Mouse (Mus musculus): Measurements from ENCODE around the gene Cd28. TPM values are rescaled to one million over a fixed set of nuclear protein-coding genes. Genes with fewer than 3 reads are reported as not detected.
"Not testable (repeated sequence)": the region's sequence is repeated elsewhere in the genome, so short reads cannot be mapped to it uniquely, and the experiment has no call there.

Gene Cd28
- polyA plus RNA-seq, 1 experiment from 2014 or later = 0.38 TPM

DNA sequence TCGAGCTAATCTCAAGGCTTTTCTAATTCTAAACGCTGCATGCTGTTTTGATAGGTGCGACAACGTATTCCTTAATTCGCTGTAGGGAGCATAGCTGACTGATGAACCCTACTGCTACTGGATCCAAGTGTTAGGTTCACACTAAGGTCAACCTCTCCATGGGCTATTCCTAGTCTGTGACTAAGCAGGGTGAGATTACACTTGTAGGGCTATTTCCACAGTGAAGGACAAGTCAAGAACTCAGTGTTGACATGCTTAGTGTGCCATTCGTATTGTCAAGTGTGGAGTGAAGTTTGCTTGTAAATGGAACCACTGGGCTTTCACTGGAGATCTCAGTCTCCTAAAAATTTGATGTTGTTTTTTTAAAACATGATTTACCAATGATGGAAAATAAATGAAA lies 99.3 kb downstream of the Cd28 start:
- Histone ChIP-seq H3K9me3 (ENCODE audit: control insufficient read depth, low read length) (no peaks in the 10 kb centered on the region), H3K9ac (ENCODE audit: low read length) (no peak overlapping the region), H3K4me1 (replicated peaks; ENCODE audit: control insufficient read depth, insufficient read depth, low read length) (no peaks in the 10 kb centered on the region), H3K36me3 (ENCODE audit: control insufficient read depth, insufficient read depth, low read length) (no peaks in the 10 kb centered on the region), H3K27me3 (ENCODE audit: control insufficient read depth, insufficient read depth, low read depth, low read length) (no peaks in the 10 kb centered on the region), H3K4me2 (ENCODE audit: low read depth, low read length) (no peak overlapping the region), H3K27ac (ENCODE audit: low read length) (no peak overlapping the region), H3K4me3 (ENCODE audit: low read length) (no peak overlapping the region)
- 69% methylated on average over 6 of the region's 6 CpGs for whole genome bisulfite sequencing
- ATAC-seq (ENCODE audit: low read depth) = no peak

DNA sequence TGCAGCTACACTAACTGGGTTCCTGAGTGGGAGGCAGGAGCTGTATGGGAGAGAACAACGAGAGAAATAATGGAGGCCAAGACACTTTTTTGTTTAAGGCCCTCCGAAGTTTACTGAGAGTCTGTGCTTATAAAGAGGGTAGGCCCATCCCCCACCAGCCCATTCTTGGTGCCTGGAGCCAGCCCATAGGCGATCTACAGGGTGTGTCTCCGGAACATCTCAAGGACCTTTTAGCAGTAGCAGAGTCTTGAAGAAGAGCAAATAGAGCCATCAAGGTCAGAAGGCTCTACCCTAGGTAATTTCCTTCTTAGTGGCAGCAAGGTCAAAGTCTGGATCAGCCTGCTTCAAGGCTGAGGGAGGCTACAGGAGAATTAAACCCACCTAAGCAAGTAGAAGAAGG lies 101.9 kb downstream of the Cd28 start:
- not testable (repeated sequence) for H3K4me1 ChIP-seq (replicated peaks; ENCODE audit: control insufficient read depth, insufficient read depth, low read length); H3K27me3 ChIP-seq (ENCODE audit: control insufficient read depth, insufficient read depth, low read depth, low read length); H3K9ac ChIP-seq (ENCODE audit: low read length); H3K4me3 ChIP-seq (ENCODE audit: low read length); H3K9me3 ChIP-seq (ENCODE audit: control insufficient read depth, low read length); H3K36me3 ChIP-seq (ENCODE audit: control insufficient read depth, insufficient read depth, low read length); ATAC-seq (ENCODE audit: low read depth); H3K27ac ChIP-seq (ENCODE audit: low read length); H3K4me2 ChIP-seq (ENCODE audit: low read depth, low read length)
- WGBS = 72% methylated on average over 4 of the region's 4 CpGs

DNA sequence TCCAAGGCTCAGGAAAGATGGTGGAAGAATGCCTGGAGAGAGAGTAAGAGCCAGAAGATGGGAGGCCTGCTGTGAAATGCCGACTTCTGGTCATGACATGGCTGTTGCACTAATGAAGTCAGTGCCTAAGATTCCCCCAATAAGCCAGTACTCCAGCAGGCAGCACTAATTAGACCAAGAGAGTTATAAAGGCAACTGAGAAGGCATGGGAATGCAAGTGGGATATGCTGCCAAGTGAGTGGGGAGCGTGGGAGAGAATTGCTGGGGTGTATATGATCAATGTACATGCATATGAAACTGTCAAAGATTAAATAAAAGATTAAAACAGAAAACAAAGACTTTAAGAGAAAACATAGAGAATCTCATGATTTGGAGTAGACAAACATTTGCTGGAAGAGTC lies 103.4 kb downstream of the Cd28 start:
- H3K4me2 ChIP-seq (ENCODE audit: low read depth, low read length) = no peak overlapping the region
- H3K36me3 ChIP-seq (ENCODE audit: control insufficient read depth, insufficient read depth, low read length) = no peaks in the 10 kb centered on the region
- no peak for ATAC-seq (ENCODE audit: low read depth)
- H3K27ac ChIP-seq (ENCODE audit: low read length) = no peak overlapping the region
- H3K27me3 ChIP-seq (ENCODE audit: control insufficient read depth, insufficient read depth, low read depth, low read length) = no peaks in the 10 kb centered on the region
- no peaks in the 10 kb centered on the region for H3K9me3 ChIP-seq (ENCODE audit: control insufficient read depth, low read length)
- 83% methylated on average over 2 of the region's 2 CpGs for WGBS
- peaks cover 15% of the 10 kb centered on the region for H3K4me1 ChIP-seq (replicated peaks; ENCODE audit: control insufficient read depth, insufficient read depth, low read length)
- H3K9ac ChIP-seq (ENCODE audit: low read length) = no peak overlapping the region
- no peak overlapping the region for H3K4me3 ChIP-seq (ENCODE audit: low read length)

DNA sequence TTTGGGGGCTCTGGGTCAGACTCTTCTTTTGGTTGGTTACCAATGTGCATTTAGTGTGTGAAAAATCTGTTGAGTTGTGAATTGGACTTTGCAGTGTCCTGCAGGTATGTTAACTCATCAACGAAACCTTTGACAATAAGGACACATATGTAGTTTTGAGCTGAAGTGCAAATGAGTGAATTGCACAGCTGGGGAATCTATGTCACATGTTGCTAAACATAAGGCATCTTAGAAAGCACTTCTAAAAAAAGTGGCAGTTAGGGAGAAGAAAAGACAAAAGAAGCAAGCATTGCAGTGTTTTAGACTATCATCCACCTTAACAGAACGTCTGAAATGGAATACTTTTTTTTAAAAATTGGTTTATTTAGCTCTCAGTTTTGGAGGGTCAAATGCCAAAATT lies 104.4 kb downstream of the Cd28 start:
- Histone ChIP-seq H3K4me3 (ENCODE audit: low read length) (no peak overlapping the region), H3K9ac (ENCODE audit: low read length) (no peak overlapping the region), H3K4me1 (replicated peaks; ENCODE audit: control insufficient read depth, insufficient read depth, low read length) (peaks cover 16% of the 10 kb centered on the region), H3K27me3 (ENCODE audit: control insufficient read depth, insufficient read depth, low read depth, low read length) (no peaks in the 10 kb centered on the region), H3K36me3 (ENCODE audit: control insufficient read depth, insufficient read depth, low read length) (no peaks in the 10 kb centered on the region), H3K4me2 (ENCODE audit: low read depth, low read length) (no peak overlapping the region), H3K27ac (ENCODE audit: low read length) (no peak overlapping the region), H3K9me3 (ENCODE audit: control insufficient read depth, low read length) (no peaks in the 10 kb centered on the region)
- 67% methylated on average over 2 of the region's 2 CpGs for WGBS
- no peak for ATAC-seq (ENCODE audit: low read depth)

DNA sequence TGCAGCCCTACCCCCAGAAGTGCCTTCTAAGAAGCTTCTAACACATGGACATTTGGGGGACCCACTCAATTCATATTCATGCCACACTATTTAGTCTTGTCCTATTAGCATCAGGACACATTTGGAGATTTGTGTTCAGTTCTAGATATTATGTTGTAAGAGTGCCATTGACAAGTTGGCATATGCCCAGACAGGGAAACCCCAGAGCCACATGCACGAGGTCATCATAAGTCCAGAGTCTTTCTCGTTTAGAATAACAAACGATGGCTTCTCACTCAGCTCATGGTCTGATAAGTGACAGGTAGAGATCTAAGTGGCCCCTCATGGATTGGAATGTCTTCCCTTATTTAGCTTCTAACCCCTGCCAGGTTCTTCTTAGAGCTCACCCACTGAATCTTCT lies 105.0 kb downstream of the Cd28 start:
- H3K4me3 ChIP-seq (ENCODE audit: low read length) = no peak overlapping the region
- no peak overlapping the region for H3K9ac ChIP-seq (ENCODE audit: low read length)
- H3K36me3 ChIP-seq (ENCODE audit: control insufficient read depth, insufficient read depth, low read length) = no peaks in the 10 kb centered on the region
- H3K27ac ChIP-seq (ENCODE audit: low read length) = no peak overlapping the region
- no peaks in the 10 kb centered on the region for H3K27me3 ChIP-seq (ENCODE audit: control insufficient read depth, insufficient read depth, low read depth, low read length)
- ATAC-seq (ENCODE audit: low read depth) = no peak
- H3K4me1 ChIP-seq (replicated peaks; ENCODE audit: control insufficient read depth, insufficient read depth, low read length) = peaks cover 16% of the 10 kb centered on the region
- 27% methylated on average over 3 of the region's 3 CpGs for WGBS
- H3K9me3 ChIP-seq (ENCODE audit: control insufficient read depth, low read length) = no peaks in the 10 kb centered on the region
- H3K4me2 ChIP-seq (ENCODE audit: low read depth, low read length) = no peak overlapping the region

Other genes with a start within 250 kb of the Cd28 start
- 37.9 and 45.1 TPM in 2 replicates for gene Raph1, start 149.7 kb upstream of the Cd28 start, polyA plus RNA-seq (2015; fragmentation: Nextera tagmentation; extraction: Ambion mirVana)
- gene Ctla4, start 170.2 kb downstream of the Cd28 start, polyA plus RNA-seq (2015; fragmentation: Nextera tagmentation; extraction: Ambion mirVana) = 0.25 and 0.49 TPM in 2 replicates